Mouse (Mus musculus) activated CD4-positive, CD25-positive, alpha-beta regulatory T cell (primary cell): ENCODE results near the gene Mob3a. TPM values are rescaled to one million over a fixed set of nuclear protein-coding genes. Genes with fewer than 3 reads are reported as not detected.

Experiments
- polyA plus RNA-seq, 2 experiments: library from polyadenylated mRNA; unstranded; fragments of 100-300 nt; shearing (Covaris generic); gene quantifications; one replicate each; pipeline ENCODE4 v1.2.1; 2017

The Mob3a gene
- polyA plus RNA-seq = 100 to 1,000 TPM; 213 to 321 TPM

DNA sequence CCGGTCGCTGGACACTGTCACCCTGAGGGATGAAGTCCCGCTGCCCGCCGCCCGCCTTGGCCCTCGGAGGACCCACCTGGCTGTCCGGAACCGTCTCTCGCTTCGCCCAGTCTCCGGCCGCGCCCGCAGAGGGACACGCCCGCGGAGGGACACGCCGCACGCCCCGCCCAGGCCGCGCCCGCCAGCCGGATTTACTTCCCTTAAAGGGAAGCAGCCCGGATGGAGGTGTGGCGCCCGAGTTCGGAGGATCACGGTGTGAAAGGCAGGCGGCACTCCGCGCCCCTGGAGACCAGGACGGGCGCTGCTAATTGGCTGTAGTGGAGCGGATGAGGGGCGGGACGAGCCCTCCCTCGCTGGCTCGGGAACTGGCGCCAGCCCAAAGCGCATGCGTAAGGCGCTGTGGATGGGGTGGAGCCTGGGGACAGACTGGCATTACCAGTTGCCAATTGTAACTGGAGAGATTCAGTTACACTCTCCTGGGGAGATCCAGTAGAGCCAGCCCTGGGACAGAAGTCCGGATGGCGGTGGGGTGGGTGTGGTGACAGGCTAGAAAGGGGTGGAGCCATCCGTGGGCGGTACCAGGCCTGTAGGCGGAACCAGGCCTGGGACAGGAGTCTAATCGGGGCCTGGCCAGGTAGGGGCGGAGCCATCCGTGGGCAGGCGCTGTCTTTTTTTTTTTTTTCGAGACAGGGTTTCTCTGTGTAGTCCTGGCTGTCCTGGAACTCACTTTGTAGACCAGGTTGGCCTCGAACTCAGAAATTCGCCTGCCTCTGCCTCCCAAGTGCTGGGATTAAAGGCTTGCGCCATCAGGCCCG, at the start of gene Mob3a, which contains the start of gene Izumo4:
Gene Mob3a, minus strand, starts transcription at position 257 of the 815 bp plus-strand sequence.
Gene Izumo4, plus strand, starts transcription at position 464 of the 815 bp plus-strand sequence.

DNA sequence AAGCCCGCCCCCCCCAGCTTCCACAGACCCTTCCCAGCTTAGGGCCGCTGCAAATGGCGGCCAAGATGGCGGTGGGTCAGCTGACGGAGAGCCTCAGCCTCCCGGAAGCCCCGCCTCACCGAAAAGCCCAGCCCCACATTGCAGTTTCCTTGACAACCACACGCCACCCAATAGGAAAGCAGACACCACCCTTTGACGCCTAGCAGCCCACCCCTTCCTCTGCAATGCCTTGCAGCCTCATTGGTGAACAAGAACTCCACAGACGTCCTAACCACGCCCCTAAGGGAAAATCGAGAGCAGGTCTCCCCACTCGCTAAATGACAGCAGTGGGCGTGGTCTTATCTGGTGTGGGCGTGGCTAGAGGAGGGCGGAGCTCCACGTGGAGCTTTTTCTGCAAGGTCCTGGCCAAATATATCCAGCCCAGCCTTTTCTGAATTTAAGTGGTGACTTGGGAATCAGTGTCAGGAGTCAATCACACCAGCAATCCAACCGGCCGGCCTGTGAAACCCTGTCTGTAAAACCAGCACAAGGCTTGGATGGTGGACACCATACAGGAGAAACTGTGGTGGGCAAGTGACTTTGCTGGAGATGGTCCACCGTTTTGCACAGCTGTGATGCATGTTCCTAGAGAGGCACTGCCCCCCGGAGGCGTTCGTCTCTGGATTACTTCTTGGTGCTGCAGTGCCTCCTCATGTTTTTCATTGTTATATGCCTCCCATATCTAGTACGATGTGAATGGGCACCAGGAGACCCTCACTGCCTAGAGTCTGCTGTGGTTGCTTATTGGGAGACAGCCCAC, 40.6 kb upstream of the Mob3a start, which contains the start of gene Ap3d1:
Gene Ap3d1, minus strand, starts transcription at position 85 of the 799 bp plus-strand sequence.

DNA sequence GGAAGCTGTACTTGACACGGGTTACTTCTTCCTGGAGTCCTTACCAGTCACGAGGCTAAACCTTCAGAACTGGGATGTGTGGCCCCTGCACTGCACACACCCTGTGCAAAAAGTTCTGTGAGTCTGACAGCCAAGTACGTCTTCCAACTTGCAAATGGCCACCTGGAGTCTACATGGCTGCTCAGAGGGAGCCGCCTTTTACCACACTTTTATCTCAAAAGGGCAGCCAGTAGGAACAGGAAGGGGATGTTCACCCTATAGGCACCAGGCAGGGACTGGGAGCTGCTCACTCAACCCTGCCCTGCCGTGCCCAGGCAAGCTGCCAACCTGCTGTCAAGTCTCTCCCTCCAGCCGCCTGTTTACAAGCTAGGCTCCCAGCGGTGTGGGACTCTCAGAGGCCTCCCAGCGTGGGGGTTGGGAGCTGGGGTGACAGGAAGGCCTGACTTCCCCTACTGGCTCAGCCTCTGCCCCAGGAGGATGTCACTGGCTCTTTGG, 23.8 kb downstream of the Mob3a start, which contains the start of gene Mknk2:
Gene Mknk2, minus strand, starts transcription at position 171 of the 495 bp plus-strand sequence.

DNA sequence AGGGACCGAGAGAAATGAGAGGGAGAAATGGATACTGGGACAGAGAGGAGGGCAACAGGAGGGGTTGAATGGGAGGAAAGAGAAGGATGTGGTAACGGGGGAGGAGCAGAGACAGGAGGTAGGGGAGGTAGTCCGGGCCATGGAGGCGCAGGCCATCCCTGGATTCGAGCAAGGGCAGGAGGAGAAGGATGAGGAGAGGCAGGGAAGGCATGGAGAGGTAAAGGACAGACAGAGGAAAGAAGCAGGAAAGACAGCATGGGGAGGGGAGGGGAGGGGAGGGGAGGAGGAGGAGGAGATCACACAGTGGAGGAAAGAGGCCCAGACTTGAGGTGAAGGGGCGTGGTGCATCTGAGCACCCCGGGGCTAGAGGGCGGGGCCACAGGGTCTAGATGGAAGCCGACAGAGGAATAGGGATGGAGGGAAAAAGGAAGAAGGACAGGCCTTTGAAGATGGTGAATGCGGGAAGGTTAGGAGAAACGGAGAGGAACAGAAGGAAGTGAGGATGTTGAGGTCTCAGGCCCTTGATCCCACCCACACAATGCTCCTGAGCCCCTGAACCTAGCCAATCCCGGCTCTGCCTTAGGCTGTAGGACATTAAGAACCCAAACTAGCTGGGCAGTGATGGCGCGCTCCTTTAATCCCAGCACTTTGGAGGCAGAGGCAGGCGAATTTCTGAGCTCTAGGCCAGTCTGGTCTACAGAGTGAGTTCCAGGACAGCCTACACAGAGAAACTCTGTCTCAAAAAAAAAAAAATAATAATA, 44.7 kb downstream of the Mob3a start, which contains the start of gene Btbd2:
Gene Btbd2, minus strand, starts transcription at position 209 of the 761 bp plus-strand sequence.

Other genes with a start within 250 kb of the Mob3a start
- under 1 TPM; 0.06 to 0.12 TPM for gene Onecut3, start 207.1 kb downstream of the Mob3a start, polyA plus RNA-seq
- gene Atp8b3, start 162.9 kb downstream of the Mob3a start, polyA plus RNA-seq = under 1 TPM in 1 of 2 experiments, not detected in 1; 0.04 TPM
- 10 to 100 TPM; 36.5 to 38.7 TPM for gene Rexo1, start 140.4 kb downstream of the Mob3a start, polyA plus RNA-seq
- 10 to 100 TPM in 1 of 2 experiments, 1 to 10 TPM in 1; 7.3 to 11.4 TPM for gene Klf16, start 124.7 kb downstream of the Mob3a start, polyA plus RNA-seq
- gene Abhd17a, start 111.6 kb downstream of the Mob3a start, polyA plus RNA-seq = 100 to 1,000 TPM; 169 to 195 TPM
- 100 to 1,000 TPM in 1 of 2 experiments, 10 to 100 TPM in 1; 96.4 to 124 TPM for gene Scamp4, start 99.1 kb downstream of the Mob3a start, polyA plus RNA-seq
- 1 to 10 TPM; 4.7 to 6.4 TPM for gene Adat3, start 99.1 kb downstream of the Mob3a start, polyA plus RNA-seq
- gene Gm49322, start 96.0 kb downstream of the Mob3a start, polyA plus RNA-seq = 10 to 100 TPM in 1 of 2 experiments, 1 to 10 TPM in 1; 6.5 to 15.3 TPM
- 100 to 1,000 TPM; 228 to 252 TPM for gene Csnk1g2, start 79.1 kb downstream of the Mob3a start, polyA plus RNA-seq
- 10 to 100 TPM; 20.1 to 27.7 TPM for gene Btbd2, start 44.9 kb downstream of the Mob3a start, polyA plus RNA-seq
- 100 to 1,000 TPM; 110 to 242 TPM for gene Mknk2, start 23.9 kb downstream of the Mob3a start, polyA plus RNA-seq
- gene Izumo4, start 207 bp upstream of the Mob3a start, polyA plus RNA-seq = 100 to 1,000 TPM; 121 to 131 TPM
- gene Ap3d1, start 40.3 kb upstream of the Mob3a start, polyA plus RNA-seq = 10 to 100 TPM; 38.5 to 75.7 TPM
- gene Dot1l, start 53.2 kb upstream of the Mob3a start, polyA plus RNA-seq = 10 to 100 TPM; 14.8 to 15.7 TPM
- 10 to 100 TPM; 64.0 to 79.5 TPM for gene Sf3a2, start 96.2 kb upstream of the Mob3a start, polyA plus RNA-seq
- 100 to 1,000 TPM; 224 to 242 TPM for gene Plekhj1, start 96.6 kb upstream of the Mob3a start, polyA plus RNA-seq
- not detected for gene Amh, start 103.3 kb upstream of the Mob3a start, polyA plus RNA-seq
- under 1 TPM in 1 of 2 experiments, not detected in 1; 0.53 TPM for gene Jsrp1, start 111.5 kb upstream of the Mob3a start, polyA plus RNA-seq
- gene Oaz1, start 124.7 kb upstream of the Mob3a start, polyA plus RNA-seq = 1,000 to 10,000 TPM; 2,247 to 2,345 TPM
- under 1 TPM in 1 of 2 experiments, not detected in 1; 0.21 TPM for gene Lingo3, start 142.1 kb upstream of the Mob3a start, polyA plus RNA-seq
- 100 to 1,000 TPM; 151 to 243 TPM for gene Lsm7, start 153.2 kb upstream of the Mob3a start, polyA plus RNA-seq
- 10 to 100 TPM; 20.9 to 29.3 TPM for gene Sppl2b, start 153.3 kb upstream of the Mob3a start, polyA plus RNA-seq
- gene Tmprss9, start 169.9 kb upstream of the Mob3a start, polyA plus RNA-seq = under 1 TPM in 1 of 2 experiments, not detected in 1; 0.05 TPM
- gene Timm13, start 199.0 kb upstream of the Mob3a start, polyA plus RNA-seq = 100 to 1,000 TPM; 213 to 220 TPM
- gene Lmnb2, start 216.3 kb upstream of the Mob3a start, polyA plus RNA-seq = 10 to 100 TPM in 1 of 2 experiments, 1 to 10 TPM in 1; 7.6 to 12.9 TPM
- gene Gadd45b, start 228.1 kb upstream of the Mob3a start, polyA plus RNA-seq = 10 to 100 TPM; 40.6 to 80.6 TPM